Mouse (Mus musculus): ENCODE data around the gene Capn5.

Capn5 gene

DNA sequence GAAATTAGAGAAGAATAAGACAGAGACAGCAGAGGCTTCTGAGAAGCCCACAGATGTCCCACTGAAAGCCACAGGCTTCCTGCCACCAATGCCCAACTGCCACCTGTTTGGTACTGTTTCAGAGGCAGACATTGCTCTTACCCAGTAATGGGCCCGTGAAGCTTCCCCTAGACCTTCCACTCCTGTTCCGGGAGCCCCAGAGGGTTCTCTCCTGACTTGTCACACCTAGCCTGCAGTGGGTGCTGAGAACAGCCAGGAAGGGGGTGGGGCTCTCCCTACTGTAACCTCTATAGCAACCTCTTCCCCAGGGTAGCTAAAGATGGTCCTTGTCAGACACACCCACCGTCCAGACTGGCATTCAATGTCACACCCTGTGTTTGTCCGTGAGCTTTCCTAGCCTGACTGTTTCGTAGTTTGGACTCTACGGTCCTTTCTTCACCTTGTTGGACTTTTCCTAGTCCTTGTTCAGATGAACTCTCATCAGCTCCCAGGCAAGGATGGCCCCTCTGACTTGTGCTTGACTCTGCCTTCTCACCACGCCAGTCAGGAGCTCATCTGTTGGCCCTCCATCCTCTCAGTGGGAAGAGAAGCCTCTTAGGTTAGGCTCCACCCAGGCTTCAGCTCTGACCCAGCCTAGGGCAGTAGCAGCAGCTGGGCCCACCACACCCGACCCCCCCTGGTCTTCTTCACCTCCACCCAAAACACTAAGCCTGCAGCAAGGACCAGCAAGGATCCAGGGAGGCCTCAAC lies 1.6 kb downstream of the Capn5 start:
- DNase-seq (ENCODE audit: low spot score) = no peak

DNA sequence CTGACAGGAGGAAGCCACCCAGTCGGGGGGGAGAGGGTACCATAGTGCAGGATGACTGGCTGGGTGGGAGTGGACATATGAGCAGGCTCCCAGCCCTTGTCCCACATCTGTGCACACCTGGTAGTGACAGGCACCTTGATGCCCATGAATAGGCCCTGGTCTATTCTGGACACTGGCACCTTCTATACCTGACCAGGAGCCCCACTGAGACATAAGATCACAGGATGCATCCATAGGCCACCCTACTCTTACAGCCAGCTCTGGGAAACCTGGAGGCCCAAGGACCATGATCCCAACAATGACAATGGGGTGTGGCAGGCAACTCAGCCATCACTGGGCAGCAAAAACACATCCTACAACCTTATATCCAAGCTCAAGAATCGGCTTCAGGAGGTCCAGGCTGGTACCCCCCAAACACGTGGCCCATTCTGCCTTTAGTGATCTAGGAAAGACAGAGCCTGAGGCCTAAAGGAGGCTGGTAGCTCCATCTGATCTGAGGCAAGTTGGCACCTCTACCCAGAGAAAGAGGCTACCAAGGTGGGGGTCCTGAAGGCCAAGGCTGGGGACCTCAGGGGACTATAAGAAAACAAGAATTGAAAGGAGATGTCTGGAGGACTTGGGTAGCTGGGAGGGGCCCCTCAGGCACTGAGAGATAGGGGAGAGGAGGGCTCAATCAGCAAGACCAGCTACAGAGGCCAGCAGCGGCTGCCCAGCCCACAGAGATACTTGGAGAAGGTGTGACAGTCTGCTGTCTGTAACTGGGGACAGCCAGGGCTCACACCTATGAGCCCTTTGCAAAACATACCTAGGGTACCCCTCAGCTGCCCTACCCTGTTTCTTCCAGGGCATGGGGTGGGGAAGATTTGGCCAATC lies 3.0 kb downstream of the Capn5 start:
- DNase-seq (ENCODE audit: low spot score) = no peak

DNA sequence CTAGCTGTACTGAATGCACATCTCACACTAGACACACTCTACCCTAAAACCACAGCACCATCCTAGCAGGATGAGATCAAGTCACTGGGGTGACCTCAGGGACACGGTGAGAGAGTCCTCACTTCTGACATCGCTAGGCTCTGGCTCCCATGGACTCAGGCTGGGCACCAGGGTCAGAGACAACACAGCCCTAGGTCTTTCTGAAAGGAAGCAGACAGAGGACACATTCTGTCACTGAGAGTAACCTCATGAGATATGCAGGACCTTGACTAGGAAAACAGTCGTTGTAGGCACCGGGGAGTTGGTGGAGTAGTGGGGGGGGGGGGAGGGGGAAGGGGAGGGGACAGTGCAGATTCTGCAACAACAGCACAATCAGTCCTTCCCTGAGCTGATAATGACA lies 4.7 kb downstream of the Capn5 start:
- DNase-seq (ENCODE audit: low spot score) = no peak

DNA sequence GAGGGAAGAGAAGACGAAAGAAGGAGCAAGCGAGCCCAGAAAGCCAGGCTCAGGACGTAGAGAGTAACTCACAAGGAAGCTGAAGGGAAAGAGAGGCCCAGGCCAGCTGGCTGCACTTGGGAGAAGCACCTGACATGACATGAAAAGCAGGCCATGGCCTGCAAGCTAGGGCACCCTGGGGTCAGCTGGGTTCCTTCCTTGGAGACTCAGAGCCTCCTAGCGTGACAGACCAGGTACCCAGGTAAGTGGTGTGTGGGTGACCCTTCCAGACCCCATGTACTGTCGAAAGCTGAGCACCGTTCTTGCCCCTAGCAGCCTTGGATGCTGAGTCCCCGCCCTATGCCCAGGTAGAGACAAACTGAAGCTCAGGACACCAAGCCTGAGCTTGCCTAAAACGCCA lies 5.4 kb downstream of the Capn5 start:
- no peak for DNase-seq (ENCODE audit: low spot score)

DNA sequence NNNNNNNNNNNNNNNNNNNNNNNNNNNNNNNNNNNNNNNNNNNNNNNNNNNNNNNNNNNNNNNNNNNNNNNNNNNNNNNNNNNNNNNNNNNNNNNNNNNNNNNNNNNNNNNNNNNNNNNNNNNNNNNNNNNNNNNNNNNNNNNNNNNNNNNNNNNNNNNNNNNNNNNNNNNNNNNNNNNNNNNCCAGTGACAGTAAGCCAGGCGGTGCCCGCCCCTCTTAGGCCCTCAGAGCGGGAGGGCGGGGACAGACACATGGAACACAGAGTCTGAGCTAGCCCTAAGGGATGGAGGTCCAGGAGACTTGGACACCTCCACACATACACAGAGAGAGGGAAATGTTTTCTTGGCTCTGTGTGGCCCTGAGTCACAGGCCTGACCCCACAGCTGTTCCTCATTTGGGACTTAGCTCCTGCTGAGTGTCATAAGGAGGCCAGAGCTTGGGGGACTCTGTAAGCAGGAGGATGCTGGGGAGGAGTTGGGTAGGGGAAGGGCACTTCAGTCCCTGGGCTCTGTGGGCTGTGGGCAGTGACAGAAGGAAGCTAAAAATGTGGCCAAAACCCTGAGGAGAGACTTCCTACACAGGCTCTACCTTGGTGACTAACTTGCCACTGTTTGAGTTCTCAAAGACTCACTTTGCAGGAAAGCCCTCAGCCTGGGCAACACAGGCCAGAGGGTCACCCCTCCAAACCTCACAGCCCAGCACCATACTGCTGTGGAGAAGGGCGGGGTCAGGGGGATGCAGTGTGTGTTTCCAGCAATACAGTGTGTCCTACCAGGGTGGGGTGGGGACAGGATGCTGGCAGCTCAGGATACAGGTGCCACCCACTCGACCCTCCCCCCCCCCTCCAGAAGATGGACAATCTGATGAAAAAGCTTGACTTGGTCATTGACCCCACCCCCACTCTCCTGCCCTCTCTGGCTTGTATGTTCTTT lies 6.7 kb downstream of the Capn5 start:
- DNase-seq (ENCODE audit: low spot score) = no peak

DNA sequence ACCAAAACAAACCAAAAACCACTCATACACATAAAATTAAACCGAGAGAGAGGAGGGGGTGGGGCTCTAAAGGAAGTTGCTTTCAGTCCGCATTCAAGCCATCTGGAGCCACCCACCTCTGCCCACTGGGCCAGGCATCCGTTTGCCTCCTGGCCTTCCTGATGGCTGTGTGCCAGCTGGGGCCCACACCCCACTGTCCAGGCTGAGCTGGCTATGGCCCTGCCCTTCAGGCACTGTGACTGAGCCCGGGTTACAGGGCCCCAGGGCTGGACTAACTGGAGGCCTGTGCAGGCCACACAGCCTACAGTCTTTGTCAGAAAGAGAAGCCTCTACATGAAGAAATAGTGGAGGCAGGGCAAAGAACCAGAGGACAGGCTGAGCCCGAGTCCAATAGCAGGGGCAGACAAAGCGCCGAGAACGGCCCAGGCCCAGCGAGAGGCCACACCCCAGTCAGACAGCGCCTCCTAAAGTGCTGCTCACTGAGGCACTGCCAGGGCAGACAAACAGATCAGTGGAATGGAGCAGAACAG lies 13.0 kb downstream of the Capn5 start:
- DNase-seq (ENCODE audit: low spot score) = no peak

DNA sequence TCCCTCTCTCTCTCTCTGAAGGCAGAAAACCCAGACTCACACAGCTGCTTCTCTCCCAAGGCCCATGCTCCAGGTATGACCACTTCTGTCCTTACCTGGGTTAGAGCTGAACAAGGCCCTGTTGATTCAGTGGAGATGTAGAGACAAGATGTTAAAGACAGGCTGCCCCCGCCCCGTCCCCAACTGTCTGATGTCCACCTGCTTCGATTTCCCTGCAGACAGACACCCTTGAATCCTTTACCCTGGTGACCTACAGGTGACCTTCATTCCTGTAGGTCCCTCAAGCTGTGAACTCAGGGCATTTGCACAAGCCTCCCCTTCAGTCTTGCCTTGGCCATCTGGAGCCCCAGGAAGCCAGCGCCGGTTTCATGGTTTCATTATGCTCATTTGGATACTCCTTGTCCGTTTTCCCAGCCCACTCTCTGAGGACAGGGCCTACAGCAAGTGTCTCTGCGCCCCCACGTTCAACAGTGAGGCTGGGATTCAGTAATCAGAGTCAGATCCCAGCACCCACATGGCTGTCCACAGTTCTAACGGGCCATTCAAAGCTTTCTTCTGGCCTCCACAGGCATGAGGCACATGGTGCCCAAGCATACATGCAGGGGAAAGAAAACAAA lies 13.6 kb downstream of the Capn5 start:
- DNase-seq (ENCODE audit: low spot score) = no peak

DNA sequence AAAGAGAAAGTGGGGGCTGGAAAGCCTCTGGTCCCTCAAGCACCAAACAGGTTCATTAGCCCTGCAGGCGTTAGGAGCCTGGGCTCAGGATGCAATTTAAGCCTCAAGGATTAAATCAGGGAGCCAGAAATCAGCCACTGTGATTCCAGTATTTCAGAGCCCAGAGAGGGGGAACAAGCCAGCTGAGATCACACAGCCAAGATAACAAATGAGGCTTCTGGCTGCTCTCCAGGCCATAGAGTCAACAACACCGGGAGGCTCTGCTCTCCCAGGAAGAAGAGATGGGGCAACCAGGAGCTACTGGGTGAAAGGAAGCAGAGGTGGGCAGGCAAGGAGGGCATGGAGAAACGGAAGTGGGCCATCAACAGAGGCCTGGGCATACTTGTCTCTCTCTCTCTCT lies 14.4 kb downstream of the Capn5 start:
- DNase-seq (ENCODE audit: low spot score) = no peak

DNA sequence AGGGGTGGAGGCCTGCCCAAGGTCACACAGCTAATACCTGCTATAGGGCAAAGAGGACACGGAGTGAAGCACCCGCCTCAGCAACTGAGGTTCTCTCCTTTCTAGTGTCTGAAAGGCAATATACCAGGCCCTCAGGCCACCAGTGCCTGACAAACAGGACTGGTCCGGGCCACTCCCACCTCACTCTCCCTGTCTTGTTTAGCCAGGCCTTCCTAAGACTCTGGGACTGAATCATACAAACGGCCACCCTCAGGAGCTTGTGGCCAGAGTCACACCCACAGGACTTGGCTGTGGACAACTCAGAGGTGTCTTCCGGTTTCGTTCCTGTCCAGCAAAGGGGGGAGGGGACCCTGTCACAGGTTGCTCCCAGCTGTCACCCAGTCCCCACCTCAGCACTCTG lies 15.8 kb downstream of the Capn5 start:
- DNase-seq (ENCODE audit: low spot score) = peak; percentile 39

DNA sequence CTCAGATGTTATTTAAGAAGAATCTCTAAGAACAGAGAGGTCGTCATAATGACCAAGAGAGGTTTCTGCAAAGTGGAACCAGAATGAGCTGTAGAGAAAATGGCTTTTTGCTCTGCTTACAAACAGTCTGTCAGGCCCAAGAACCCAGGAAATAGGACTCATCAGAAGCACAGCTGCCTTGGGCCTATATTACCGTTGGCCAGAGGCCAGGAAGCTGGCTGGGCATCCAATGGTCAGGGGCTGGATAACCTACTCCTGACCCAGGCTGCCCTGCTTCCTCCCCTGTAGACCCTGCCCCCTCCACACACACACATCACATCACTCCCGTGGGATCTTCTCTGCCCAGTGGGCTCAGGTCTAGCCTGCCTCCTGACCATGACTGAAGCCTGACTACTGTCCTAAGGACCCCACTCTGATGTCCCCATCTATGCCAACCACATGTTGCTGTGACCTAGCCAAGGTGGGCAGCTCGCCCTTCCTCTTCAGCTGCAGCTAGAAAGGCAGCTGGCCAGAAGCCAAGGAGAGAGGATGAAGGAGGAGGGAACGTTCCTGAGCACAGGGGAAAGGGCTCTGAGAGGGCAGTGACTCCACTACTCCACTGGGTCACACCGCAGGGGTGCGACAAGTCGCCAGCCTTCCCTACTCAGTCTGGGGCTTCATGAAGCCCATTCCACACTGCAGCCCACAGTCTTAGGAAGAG lies 17.9 kb downstream of the Capn5 start:
- no peak for DNase-seq (ENCODE audit: low spot score)

DNA sequence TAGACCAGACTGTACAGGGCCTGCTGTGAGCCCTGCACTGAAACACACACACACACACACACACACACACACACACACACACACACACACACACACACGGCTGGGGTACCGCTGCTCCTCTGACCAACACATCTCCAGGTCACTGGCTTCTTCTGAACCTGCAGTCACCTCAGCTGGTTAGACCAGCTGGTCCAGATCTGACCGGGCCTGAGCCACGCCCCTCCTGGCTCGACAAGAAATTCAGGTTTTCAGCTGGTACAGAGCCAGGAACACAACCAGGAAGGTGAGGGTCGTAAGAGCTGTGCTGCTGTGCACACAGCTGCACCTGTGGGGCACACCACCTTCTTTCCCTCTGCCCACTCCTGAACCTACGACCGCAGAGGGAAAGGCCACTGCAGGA lies 19.6 kb downstream of the Capn5 start:
- no peak for DNase-seq (ENCODE audit: low spot score)

DNA sequence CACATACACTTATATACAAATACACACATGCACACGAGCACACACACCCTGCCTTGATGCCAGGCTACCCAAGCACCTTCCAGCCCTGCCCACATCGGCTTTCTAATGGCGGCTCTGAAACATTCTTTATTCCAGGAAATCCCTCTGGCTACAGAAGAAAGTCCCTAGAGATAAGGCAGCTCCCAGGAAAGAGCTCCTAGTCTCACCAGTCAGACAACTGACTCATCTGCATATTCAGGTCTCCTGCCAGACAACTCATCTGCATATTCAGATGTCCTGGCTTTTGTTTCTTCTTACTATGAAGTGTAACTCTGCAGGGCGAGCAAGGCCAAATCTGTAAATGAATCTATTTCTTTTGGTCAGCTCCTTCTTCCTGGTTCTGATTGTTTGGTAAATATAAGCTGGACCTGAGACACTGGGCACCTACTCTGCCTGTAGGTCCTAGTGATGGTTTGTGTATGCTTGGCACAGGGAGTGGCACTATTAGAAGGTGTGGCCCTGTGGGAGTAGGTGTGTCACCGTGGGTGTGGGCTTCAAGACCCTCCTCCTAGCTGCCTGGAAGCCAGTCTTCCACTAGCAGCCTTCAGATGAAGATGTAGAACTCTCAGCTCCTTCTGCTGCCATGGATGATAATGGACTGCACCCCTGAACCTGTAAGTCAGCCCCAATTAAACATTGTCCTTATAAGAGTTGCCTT lies 20.3 kb downstream of the Capn5 start:
- DNase-seq (ENCODE audit: low spot score) = no peak

DNA sequence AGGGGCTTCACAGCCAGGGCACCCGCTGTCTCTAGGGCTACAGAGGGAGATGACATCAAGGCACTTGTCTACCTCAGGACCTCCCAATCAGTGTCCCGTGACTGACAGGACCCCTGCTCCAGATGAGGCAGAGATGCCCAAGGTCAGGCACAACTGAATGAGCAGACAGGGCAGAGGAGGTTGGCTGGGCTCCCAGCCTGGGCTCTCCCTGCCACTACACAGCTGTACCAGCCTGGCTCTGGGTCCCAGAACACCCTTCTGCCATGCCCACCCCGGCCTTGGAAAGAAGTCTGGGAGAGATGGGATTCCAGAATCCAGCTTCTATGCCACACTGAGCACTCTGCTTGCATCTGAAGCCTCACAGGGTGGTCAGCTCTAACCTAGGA lies 21.8 kb downstream of the Capn5 start:
- no peak for DNase-seq (ENCODE audit: low spot score)

DNA sequence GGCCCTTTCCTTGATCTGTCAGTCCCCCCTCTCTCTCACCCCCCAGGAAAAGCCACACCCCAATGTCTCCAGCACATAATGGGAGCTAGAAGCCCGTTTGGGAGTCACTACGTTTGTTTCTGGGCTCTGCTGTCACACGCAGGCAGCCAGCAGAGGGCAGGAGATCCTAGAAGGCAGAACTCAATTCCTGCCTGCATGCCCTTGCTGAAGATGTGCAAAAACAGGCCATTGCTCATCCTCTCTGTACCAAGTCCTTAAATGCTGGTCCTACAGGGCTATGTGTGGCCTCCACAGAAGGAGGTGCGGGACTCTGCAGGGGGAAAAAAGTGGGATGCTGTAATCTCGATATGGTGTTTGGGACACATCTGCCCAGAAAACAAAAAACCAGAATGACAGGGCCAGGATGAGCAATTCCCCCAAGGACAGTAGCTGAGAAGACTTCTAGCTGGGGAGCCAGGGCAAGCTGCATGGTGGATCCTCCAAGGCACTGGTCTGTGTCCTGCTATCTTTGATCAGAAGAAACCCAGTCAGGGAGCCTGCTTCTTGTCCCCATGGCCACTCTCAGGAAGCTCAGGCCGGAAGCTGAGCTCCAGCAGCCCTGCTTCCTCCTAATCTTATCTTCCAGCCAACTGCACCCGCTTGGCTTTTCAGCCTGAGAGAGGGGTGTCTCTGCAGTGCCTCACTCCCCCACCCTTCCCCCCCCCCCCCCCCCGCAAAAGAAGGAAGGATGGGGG lies 22.4 kb downstream of the Capn5 start:
- peak; percentile 53 for DNase-seq (ENCODE audit: low spot score)

DNA sequence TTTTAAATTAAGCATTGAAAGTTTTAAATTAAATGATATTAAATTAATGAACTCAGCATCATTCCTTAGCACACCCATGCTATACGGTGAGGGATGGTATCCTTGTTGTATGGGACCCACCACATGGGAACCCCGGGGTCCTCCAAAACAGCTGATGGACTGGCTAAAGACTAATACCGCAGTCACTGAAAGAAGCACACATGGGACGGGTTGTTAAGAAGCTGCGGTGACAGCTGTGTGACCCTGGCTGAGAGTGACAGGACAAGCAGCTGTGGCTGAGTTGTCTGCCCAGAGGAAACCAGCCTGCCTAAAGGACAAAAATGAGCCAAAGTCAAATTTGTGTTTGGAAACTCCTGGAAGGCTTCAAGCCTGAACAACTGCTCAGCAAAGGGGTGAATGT lies 24.2 kb downstream of the Capn5 start:
- DNase-seq (ENCODE audit: low spot score) = no peak

DNA sequence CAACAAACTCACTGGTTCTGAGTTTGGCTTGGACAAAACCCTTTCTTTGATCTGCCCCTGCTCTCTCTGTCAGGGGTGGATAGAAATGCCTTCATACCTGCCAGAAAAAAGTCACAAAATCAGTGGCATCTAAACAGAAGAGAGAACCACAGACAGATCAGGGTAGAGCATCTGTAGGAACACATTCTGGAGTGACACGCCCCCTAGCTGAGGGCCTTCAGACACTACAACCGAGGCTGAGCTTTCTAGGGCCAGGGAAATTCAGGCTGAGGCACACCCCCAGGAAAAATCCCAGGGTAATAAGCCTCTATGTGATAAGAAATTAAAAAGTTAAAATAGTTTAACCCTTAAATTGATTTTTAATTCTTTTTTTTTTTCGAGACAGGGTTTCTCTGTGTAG lies 24.7 kb downstream of the Capn5 start:
- DNase-seq (ENCODE audit: low spot score) = no peak

DNA sequence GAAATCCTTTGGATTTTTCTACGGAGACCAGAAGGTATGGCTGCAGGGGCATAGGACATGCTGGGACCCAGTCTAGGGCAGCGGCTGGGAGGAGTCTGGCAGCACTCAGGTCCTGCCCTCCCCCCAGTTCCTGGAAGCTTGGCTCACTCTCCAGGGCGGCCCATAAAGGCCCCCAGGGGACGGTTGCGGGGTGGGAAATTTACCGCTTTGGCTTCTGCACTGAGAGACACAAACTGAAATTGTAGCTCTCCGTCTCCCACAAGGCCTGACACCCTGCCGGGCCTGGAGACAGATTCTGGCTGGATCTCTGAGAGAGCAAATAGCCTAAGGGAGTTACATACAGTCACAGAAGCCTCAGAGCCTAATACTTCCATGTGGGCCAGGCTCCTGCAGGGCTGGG lies 25.7 kb downstream of the Capn5 start:
- DNase-seq (ENCODE audit: low spot score) = no peak

DNA sequence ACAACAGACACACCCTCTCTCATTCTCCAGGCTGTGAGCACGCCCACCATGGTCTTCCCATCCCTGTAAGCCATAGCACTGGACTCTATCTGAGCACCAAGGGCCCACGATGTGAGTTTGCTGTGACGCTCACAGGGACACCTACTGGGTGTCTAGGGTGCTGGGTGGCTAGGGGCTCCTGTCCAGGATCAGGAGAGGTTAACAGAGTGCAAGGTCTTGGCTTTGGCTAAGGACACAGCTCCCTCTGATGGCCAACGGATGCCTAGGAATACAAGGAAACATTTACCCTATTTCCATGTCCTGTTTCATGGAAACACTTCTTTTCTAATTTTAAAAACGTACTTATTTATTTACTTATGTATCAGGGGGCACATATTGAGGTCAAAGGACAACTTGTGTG lies 27.5 kb downstream of the Capn5 start:
- DNase-seq (ENCODE audit: low spot score) = no peak

DNA sequence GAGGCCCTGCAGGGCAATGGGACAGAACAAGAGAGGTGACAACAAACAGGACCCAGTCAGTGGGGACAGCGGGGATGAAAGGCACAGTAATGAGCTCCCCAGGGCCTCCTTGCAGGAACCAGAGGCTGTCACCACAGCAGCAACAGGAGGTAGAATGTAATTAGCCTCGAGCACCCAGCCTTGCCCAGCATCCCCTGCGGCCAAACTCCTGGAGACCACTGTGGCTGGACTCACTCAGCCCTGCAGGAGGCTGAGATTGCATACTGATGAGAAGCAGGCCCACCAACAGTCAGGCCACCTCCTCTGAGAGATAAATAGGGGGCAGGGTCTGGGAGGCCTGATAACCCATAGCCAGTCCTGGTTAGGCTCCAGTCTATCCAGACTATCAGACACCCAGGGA lies 28.3 kb downstream of the Capn5 start:
- peak; percentile 63 for DNase-seq (ENCODE audit: low spot score)
